Mouse (Mus musculus) small intestine, adult 2 months (tissue): ENCODE data around the gene Prss34.

ENCODE experiments used
- CTCF ChIP-seq: fragments of 200-500 bp; IDR thresholded peaks from 2 replicates; pipeline ENCODE4 v1.5.1; 2012; ENCODE audit warnings: low read depth, mild to moderate bottlenecking, control low read depth, inconsistent platforms, low read length, moderate library complexity, mixed read lengths; ENCODE audit not compliant: insufficient replicate concordance, insufficient read length; ENCODE audit errors: extremely low read depth
- POLR2A ChIP-seq: fragments of 200-500 bp; IDR thresholded peaks from 2 replicates; pipeline ENCODE4 v1.6.1; 2012; ENCODE audit warnings: low read depth, mild to moderate bottlenecking, control low read depth, inconsistent platforms, low read length, moderate library complexity

- no peak for TF ChIP-seq CTCF
- TF ChIP-seq POLR2A: no peak
Measured at GRCm38 (mm10) chr17:25298094-25298493, at the start of gene Prss34.
